Mouse (Mus musculus) Patski (cell line): ENCODE data around the gene Clec1b. TPM values are rescaled to one million over a fixed set of nuclear protein-coding genes. Genes with fewer than 3 reads are reported as not detected.

Experiments
- ATAC-seq: fragments of 100-300 bp; one replicate; pipeline ENCODE4 v1.8.0; 2021
- CTCF ChIA-PET: fragments of 350-600 bp; sonication (Branson Sonifier 250); formaldehyde crosslinking; loops from one replicate; lab custom pipeline; 2022; ENCODE audit warnings: inconsistent platforms; lab: Charles Lee
- POLR2A ChIA-PET: fragments of 350-600 bp; sonication (Branson Sonifier 250); formaldehyde crosslinking; loops from one replicate; lab custom pipeline; 2022; ENCODE audit warnings: antibody characterized with exemption, inconsistent platforms; lab: Charles Lee
- DNase-seq: peaks from one replicate; pipeline ENCODE4 v3.0.0-alpha.2; 2011; ENCODE audit warnings: low read depth, low spot score
- H3K27me3 ChIP-seq: fragments of 371-371 bp; one replicate; pipeline ENCODE4 v1.5.1; 2021
- CTCF ChIP-seq: fragments of 100-300 bp; IDR thresholded peaks from one replicate; pipeline ENCODE4 v1.5.1; 2021
- in situ Hi-C: fragments of 300-500 bp; cut with MboI; formaldehyde crosslinking; loops from 3 replicates; pipeline ENCODE4 v1.11.1; 2018; ENCODE audit warnings: low pct_unique_long_range_greater_than_20kb, mixed read lengths
- polyA plus RNA-seq: library from polyadenylated mRNA; unstranded; gene quantifications from one replicate; pipeline ENCODE4 v1.2.3, GENCODE M21; 2021

Clec1b gene
- polyA plus RNA-seq, 1 experiment from 2014 or later, result not detected

- DNase-seq (no peak), ATAC-seq (no peak)
- POLR2A ChIA-PET, result no interaction called here
- TF ChIP-seq CTCF, result no peak
- in situ Hi-C loops, result no loop called here
- H3K27me3 ChIP-seq, result peaks cover 40% of the 10 kb centered on the region
- CTCF ChIA-PET, result no interaction called here
Measured at GRCm38 (mm10) chr6:129438033-129438432, 40.9 kb downstream of the Clec1b start.

- DNase-seq (no peak), ATAC-seq (no peak)
- ChIA-PET POLR2A (no interaction called here), CTCF (no interaction called here)
- in situ Hi-C loops, result no loop called here
- peaks cover 7% of the 10 kb centered on the region for H3K27me3 ChIP-seq
- no peak for TF ChIP-seq CTCF
Measured at GRCm38 (mm10) chr6:129449743-129450142, 52.6 kb downstream of the Clec1b start.

GRCm38 (mm10) chr6:129451411-129452039 lies 54.4 kb downstream of the Clec1b start, which contains the start of gene Clec1a:
Gene Clec1a (minus strand): TSS chr6:129452000.
- ATAC-seq, result no peak
- POLR2A ChIA-PET, result no interaction called here
- CTCF ChIA-PET, result interaction anchor here (1.3 kb wide), 1 partner anchor 10 kb away, joined by 3 read pairs; no protein-coding TSS in a partner anchor

More at GRCm38 (mm10) chr6:129451411-129452039, 54.4 kb downstream of the Clec1b start, which contains the start of gene Clec1a:
- H3K27me3 ChIP-seq, result peaks cover 7% of the 10 kb centered on the region
- DNase-seq, result no peak
- TF ChIP-seq CTCF, result no peak
- in situ Hi-C loops, result no loop called here

Other genes with a start within 250 kb of the Clec1b start
- gene Clec2d, start 216.7 kb upstream of the Clec1b start, polyA plus RNA-seq, result 26.9 TPM
- gene Cd69, start 121.9 kb upstream of the Clec1b start, polyA plus RNA-seq, result not detected
- gene 4922502D21Rik, start 65.5 kb upstream of the Clec1b start, polyA plus RNA-seq, result not detected
- 0.04 TPM for gene Clec12a, start 54.6 kb upstream of the Clec1b start, polyA plus RNA-seq
- not detected for gene Clec12b, start 11.4 kb upstream of the Clec1b start, polyA plus RNA-seq
- gene Clec9a, start 11.6 kb downstream of the Clec1b start, polyA plus RNA-seq, result not detected
- not detected for gene Clec1a, start 54.7 kb downstream of the Clec1b start, polyA plus RNA-seq
- not detected for gene Olr1, start 109.9 kb downstream of the Clec1b start, polyA plus RNA-seq
- 0.19 TPM for gene Tmem52b, start 115.3 kb downstream of the Clec1b start, polyA plus RNA-seq
- gene Gabarapl1, start 135.9 kb downstream of the Clec1b start, polyA plus RNA-seq, result 203 TPM
- not detected for gene Klre1, start 180.6 kb downstream of the Clec1b start, polyA plus RNA-seq
- gene Klrd1, start 194.5 kb downstream of the Clec1b start, polyA plus RNA-seq, result not detected
- gene Klrk1, start 226.6 kb downstream of the Clec1b start, polyA plus RNA-seq, result not detected
- gene Klrc3, start 246.0 kb downstream of the Clec1b start, polyA plus RNA-seq, result not detected